In the genomic region with DNA sequence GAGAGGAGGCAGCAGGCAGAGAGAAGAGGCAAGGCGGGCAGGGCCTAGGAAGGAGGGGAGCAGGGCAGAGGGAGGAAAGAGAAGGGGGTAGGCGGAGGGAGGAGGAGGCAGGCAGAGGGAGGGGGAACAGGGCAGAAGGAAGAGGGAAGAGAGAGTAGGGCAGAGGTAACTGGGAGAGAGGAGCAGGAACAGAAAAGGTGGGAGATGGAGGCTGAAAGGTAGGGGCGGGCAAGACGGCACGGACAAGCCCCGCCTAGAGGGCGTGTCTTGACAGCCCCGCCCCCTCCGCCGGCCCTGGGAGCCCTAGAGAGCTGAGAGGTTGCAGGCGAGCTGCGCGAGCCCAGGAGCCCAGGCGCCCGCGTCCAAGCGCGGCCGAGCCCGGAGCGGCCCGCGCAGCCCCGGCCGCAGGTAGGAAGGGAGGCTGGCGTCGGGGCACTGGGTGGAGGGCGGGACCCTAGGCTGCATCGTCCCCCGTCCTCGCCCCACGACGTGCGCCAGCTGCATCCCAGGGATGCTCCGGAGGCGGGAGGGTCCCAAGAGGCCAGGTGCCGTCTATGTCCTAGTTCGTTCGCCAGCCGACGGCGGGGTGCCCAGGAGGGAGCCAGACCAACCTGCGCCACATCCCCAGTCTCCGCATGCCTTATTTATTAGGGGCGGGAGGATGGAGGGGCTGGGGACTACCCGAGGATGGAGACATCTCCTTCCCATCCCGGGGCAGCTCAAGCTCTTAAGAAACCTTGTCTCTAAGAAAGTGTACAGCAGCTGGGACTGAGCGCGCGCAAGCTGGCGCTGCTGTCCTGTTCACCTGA, we compare ENCODE assay signal across 9 mouse cellular contexts. TPM values are rescaled to one million over a fixed set of nuclear protein-coding genes. Genes with fewer than 3 reads are reported as not detected.
DNase-seq lines count a peak whose midpoint lies in the region; ATAC-seq and TF ChIP-seq lines count a peak whose summit lies in the region.
"Had no signal": no experiment of that assay in that cellular context is flagged by ENCODE, and none has a peak within 500 bp of the region (broad histone marks: within the 10 kb centered on the region; RNA-seq: fewer than 3 reads in every experiment).

A gene (plus strand): TSS at position 167 of the 809 bp plus-strand sequence.

- TF ChIP-seq CTCF in cortical plate, adult 2 months (IDR thresholded peaks at IDR 0.05; ENCODE audit: extremely low read depth, insufficient read depth, low read length) = no peak
- TF ChIP-seq CTCF in heart, postnatal 0 days (IDR thresholded peaks at IDR 0.05; ENCODE audit: low read depth) = no peak

- H3K27ac ChIP-seq in heart, embryonic 10.5 days = no peak within 1 kb of the TSS; the same call in 1 of the 2 replicates
- H3K27ac ChIP-seq in cortical plate, adult 2 months (ENCODE audit: insufficient read depth, low read length) = peak within 1 kb of the TSS; percentile 94
- no peak within 1 kb of the TSS for H3K27ac ChIP-seq in heart, postnatal 0 days (ENCODE audit: low read depth)
- no peak within 1 kb of the TSS for H3K27ac ChIP-seq in liver, embryonic 13.5 days
- peak within 1 kb of the TSS; percentile 82 for H3K27ac ChIP-seq in neural tube, embryonic 13.5 days (replicated peaks)
- H3K27ac ChIP-seq: liver, embryonic 14.5 days had no signal

- no peak for TF ChIP-seq EP300 in heart, postnatal 0 days (IDR thresholded peaks at IDR 0.05; ENCODE audit: low read depth)

- no peaks in the 10 kb centered on the region for H3K36me3 ChIP-seq in heart, embryonic 10.5 days
- H3K36me3 ChIP-seq in heart, postnatal 0 days (replicated peaks; ENCODE audit: control insufficient read depth, insufficient read depth, low read length) = no peaks in the 10 kb centered on the region
- no peaks in the 10 kb centered on the region for H3K36me3 ChIP-seq in liver, embryonic 13.5 days
- H3K36me3 ChIP-seq in neural tube, embryonic 13.5 days = no peaks in the 10 kb centered on the region

- H3K4me3 ChIP-seq in heart, embryonic 10.5 days = peak within 1 kb of the TSS; percentile 46
- peak within 1 kb of the TSS; percentile 73 for H3K4me3 ChIP-seq in cortical plate, adult 2 months (ENCODE audit: insufficient read depth, low read length)
- H3K4me3 ChIP-seq in heart, postnatal 0 days (ENCODE audit: low read depth, low read length) = no peak within 1 kb of the TSS
- H3K4me3 ChIP-seq in liver, embryonic 13.5 days (replicated peaks) = no peak within 1 kb of the TSS
- peak within 1 kb of the TSS; percentile 66 for H3K4me3 ChIP-seq in neural tube, embryonic 13.5 days

- H3K4me2 ChIP-seq in heart, postnatal 0 days (ENCODE audit: low read depth, low read length) = no peak within 1 kb of the TSS
- H3K4me2 ChIP-seq in liver, embryonic 13.5 days = no peak within 1 kb of the TSS
- H3K4me2 ChIP-seq in neural tube, embryonic 13.5 days = peak within 1 kb of the TSS; percentile 58

- no peak within 1 kb of the TSS for H3K9ac ChIP-seq in heart, postnatal 0 days (replicated peaks; ENCODE audit: low read depth, low read length)
- H3K9ac ChIP-seq in liver, embryonic 13.5 days = no peak within 1 kb of the TSS
- H3K9ac ChIP-seq in neural tube, embryonic 13.5 days = peak within 1 kb of the TSS; percentile 89
- H3K9ac ChIP-seq: liver, embryonic 14.5 days had no signal

- peak; percentile 65; the same call in 1 of the 2 replicates for TF ChIP-seq POLR2A in cortical plate, adult 2 months (IDR thresholded peaks at IDR 0.05; ENCODE audit: extremely low read depth, insufficient read depth, low read length)

- peaks cover 13% of the 10 kb centered on the region for H3K4me1 ChIP-seq in heart, embryonic 10.5 days
- H3K4me1 ChIP-seq in cortical plate, adult 2 months (ENCODE audit: control insufficient read depth, insufficient read depth, low read length) = peaks cover 5% of the 10 kb centered on the region
- H3K4me1 ChIP-seq in heart, postnatal 0 days (ENCODE audit: control insufficient read depth, insufficient read depth) = no peaks in the 10 kb centered on the region
- H3K4me1 ChIP-seq in liver, embryonic 13.5 days (replicated peaks) = no peaks in the 10 kb centered on the region
- H3K4me1 ChIP-seq in neural tube, embryonic 13.5 days (replicated peaks) = peaks cover 52% of the 10 kb centered on the region

- H3K9me3 ChIP-seq in heart, embryonic 10.5 days = no peaks in the 10 kb centered on the region
- no peaks in the 10 kb centered on the region for H3K9me3 ChIP-seq in heart, postnatal 0 days (replicated peaks; ENCODE audit: control insufficient read depth, low read length)
- no peaks in the 10 kb centered on the region for H3K9me3 ChIP-seq in liver, embryonic 13.5 days (replicated peaks)
- no peaks in the 10 kb centered on the region for H3K9me3 ChIP-seq in neural tube, embryonic 13.5 days

- peak; percentile 78 for DNase-seq in heart, embryonic 10.5 days (ENCODE audit: low spot score)
- no peak for DNase-seq in heart, adult 9 months (ENCODE audit: low spot score in 2 of 2)
- DNase-seq in heart, postnatal 0 days (ENCODE audit: low spot score) = no peak
- peak; percentile 82 to 88 for DNase-seq in kidney, postnatal 4 days
- peak; percentile 7 for DNase-seq in liver, embryonic 13.5 days
- peak; percentile 60 for DNase-seq in thymus, postnatal 4 days

- 2% methylated on average over 51 of the region's 51 CpGs for WGBS in heart, embryonic 10.5 days
- WGBS in heart, postnatal 0 days = 3% methylated on average over 49 of the region's 51 CpGs
- 4% methylated on average over 40 of the region's 51 CpGs for WGBS in liver, embryonic 13.5 days (ENCODE audit: insufficient replicate concordance)
- 1% methylated on average over 51 of the region's 51 CpGs for WGBS in neural tube, embryonic 13.5 days

- H3K27me3 ChIP-seq in heart, embryonic 10.5 days (ENCODE audit: insufficient read depth, poor library complexity, severe bottlenecking) = peaks cover 89% of the 10 kb centered on the region
- H3K27me3 ChIP-seq in heart, postnatal 0 days (ENCODE audit: control insufficient read depth, insufficient read depth, low read length) = peaks cover 76% of the 10 kb centered on the region
- H3K27me3 ChIP-seq in liver, embryonic 13.5 days = peaks cover 65% of the 10 kb centered on the region
- H3K27me3 ChIP-seq in neural tube, embryonic 13.5 days = peaks cover 62% of the 10 kb centered on the region

- peak; percentile 51 for ATAC-seq in heart, postnatal 0 days (ENCODE audit: insufficient read depth, low read depth)
- peak; percentile 68 for ATAC-seq in liver, embryonic 13.5 days (ENCODE audit: low read depth)
- peak; percentile 93 for ATAC-seq in neural tube, embryonic 13.5 days (ENCODE audit: low read depth)

RNA-seq across cellular contexts. Expression of the gene that starts here (rescaled TPM):
- 0.48 and 0.54 TPM in 2 replicates for polyA plus RNA-seq in heart, embryonic 10.5 days (2016; fragmentation: Nextera tagmentation; extraction: Ambion mirVana)
- polyA plus RNA-seq in cortical plate, adult 2 months (2012; rRNA removed) = 363 and 392 TPM in 2 replicates
- total RNA-seq in heart, postnatal 0 days (2014; rRNA removed; ENCODE audit: low replicate concordance) = 0.27 and 0.34 TPM in 2 replicates
- 0.05 TPM in 1 of 2 replicates, not detected in the other for polyA plus RNA-seq in heart, postnatal 0 days (2015; fragmentation: Nextera tagmentation; extraction: Ambion mirVana)
- 0.09 and 0.14 TPM in 2 replicates for polyA plus RNA-seq in liver, embryonic 13.5 days (2015; fragmentation: Nextera tagmentation; extraction: Ambion mirVana)
- polyA plus RNA-seq in neural tube, embryonic 13.5 days (2015; fragmentation: Nextera tagmentation; extraction: Ambion mirVana) = 66.6 and 67.8 TPM in 2 replicates

Comparison
In these comparisons a context has a peak if more than half of its experiments do, and no peak if none do; other contexts are left out.
1. RNA of the gene that starts here (polyA plus RNA-seq): 363 to 392 TPM in cortical plate, adult 2 months and 66.6 to 67.8 TPM in neural tube, embryonic 13.5 days; 0.48 to 0.54 TPM in heart, embryonic 10.5 days, 0.09 to 0.14 TPM in liver, embryonic 13.5 days and 0.05 TPM in heart, postnatal 0 days; every median in the first group is over 10 times any median in the second.
2. Peak in DNase-seq and H3K4me3 ChIP-seq in heart, embryonic 10.5 days; RNA of the gene not detected or under 1 TPM.
3. Peak in ATAC-seq in heart, postnatal 0 days; RNA of the gene not detected or under 1 TPM.
4. Peak in DNase-seq and ATAC-seq in liver, embryonic 13.5 days; RNA of the gene not detected or under 1 TPM.
5. DNase-seq: peak in kidney, postnatal 4 days (2 of 2) and thymus, postnatal 4 days (single experiment); none in heart, adult 9 months (0 of 2) and heart, postnatal 0 days (single experiment).
6. H3K27ac ChIP-seq: peak in cortical plate, adult 2 months (single experiment) and neural tube, embryonic 13.5 days (single experiment); none in heart, embryonic 10.5 days (single experiment), heart, postnatal 0 days (single experiment) and liver, embryonic 13.5 days (single experiment).
7. H3K4me3 ChIP-seq: peak in cortical plate, adult 2 months (single experiment) and neural tube, embryonic 13.5 days (single experiment); none in heart, postnatal 0 days (single experiment) and liver, embryonic 13.5 days (single experiment).
8. Peak in every context shown above with its lines, with median percentiles within 50 percentile points of each other: ATAC-seq.